Mouse (Mus musculus) gastrocnemius, adult 2 months (tissue): Measurements from ENCODE around the gene Map4. TPM values are rescaled to one million over a fixed set of nuclear protein-coding genes. Genes with fewer than 3 reads are reported as not detected.
"Not testable (repeated sequence)": the region's sequence is repeated elsewhere in the genome, so short reads cannot be mapped to it uniquely, and the experiment has no call there.

Experiments used
- DNase-seq: peaks from one replicate; pipeline ENCODE4 v3.0.0; 2022
- H3K27ac ChIP-seq: fragments of 200-600 bp; 2 replicates; pipeline ENCODE4 v1.8.1; 2022; ENCODE audit warnings: mild to moderate bottlenecking
- H3K4me3 ChIP-seq: fragments of 200-600 bp; 2 replicates; pipeline ENCODE4 v1.8.1; 2022; ENCODE audit warnings: mild to moderate bottlenecking, moderate library complexity
- CTCF ChIP-seq: fragments of 200-600 bp; IDR thresholded peaks from 2 replicates; pipeline ENCODE4 v1.8.1; 2022; ENCODE audit warnings: antibody characterized with exemption, mild to moderate bottlenecking, moderate library complexity
- intact Hi-C: fragments of 180-260 bp; cut with DNase I; formaldehyde crosslinking; loops from one replicate; pipeline ENCODE4 v1.15.1; 2025
- total RNA-seq, 2 experiments: library from RNA; stranded (reverse); gene quantifications; 2 replicates each; pipeline ENCODE4 v1.2.3; 2021

Gene Map4
- total RNA-seq, 2 experiments from 2014 or later, result 484 to 501 TPM

GRCm38 (mm10) chr9:109969181-109969580 is 37.9 kb downstream of the Map4 start:
- no peak for DNase-seq
- TF ChIP-seq CTCF, result no peak
- Histone ChIP-seq H3K4me3 (peak overlapping the region; percentile 58), H3K27ac (peak overlapping the region; percentile 86)
- intact Hi-C loops, result no loop called here

GRCm38 (mm10) chr9:109969792-109970336 is 38.6 kb downstream of the Map4 start:
- Histone ChIP-seq H3K4me3 (peak overlapping the region; percentile 58), H3K27ac (peak overlapping the region; percentile 86)
- peak; percentile 34 for DNase-seq
- intact Hi-C loops, result loop anchor here (5.0 kb wide), 1 partner anchor 33 kb away; no protein-coding TSS in a partner anchor
- no peak for TF ChIP-seq CTCF

- not testable (repeated sequence) for H3K4me3 ChIP-seq, DNase-seq
- peak overlapping the region; percentile 86 for H3K27ac ChIP-seq
- intact Hi-C loops, result loop anchor here (5.0 kb wide), 1 partner anchor 34 kb away; no protein-coding TSS in a partner anchor
These were observed 40.5 kb downstream of the Map4 start for GRCm38 (mm10) chr9:109971711-109972110.

- H3K4me3 ChIP-seq, intact Hi-C loops, DNase-seq, H3K27ac ChIP-seq: not testable (repeated sequence)
- TF ChIP-seq CTCF, result peak; percentile 5; the same call in 1 of the 2 replicates
These were observed 49.0 kb downstream of the Map4 start for GRCm38 (mm10) chr9:109980223-109980622.

- Histone ChIP-seq H3K4me3 (peak overlapping the region; percentile 47), H3K27ac (peak overlapping the region; percentile 72)
- intact Hi-C loops, result loop anchor here (1.0 to 5.0 kb wide), 3 partner anchors 47 to 88 kb away; no protein-coding TSS in a partner anchor
- peak; percentile 84 for DNase-seq
- peak; percentile 88 for TF ChIP-seq CTCF
These were observed 54.2 kb downstream of the Map4 start for GRCm38 (mm10) chr9:109985416-109985815.

GRCm38 (mm10) chr9:109989084-109989483 is 57.8 kb downstream of the Map4 start:
- DNase-seq, result peak; percentile 39
- intact Hi-C loops, result loop anchor here (5.0 kb wide), 2 partner anchors 43 to 92 kb away; no protein-coding TSS in a partner anchor
- no peak overlapping the region for H3K4me3 ChIP-seq
- H3K27ac ChIP-seq, result peak overlapping the region; percentile 9; the same call in 1 of the 2 replicates
- no peak for TF ChIP-seq CTCF

- intact Hi-C loops, result no loop called here
- Histone ChIP-seq H3K27ac (no peak overlapping the region), H3K4me3 (no peak overlapping the region)
- no peak for TF ChIP-seq CTCF
- no peak for DNase-seq
These were observed 66.2 kb downstream of the Map4 start for GRCm38 (mm10) chr9:109997441-109997840.

GRCm38 (mm10) chr9:110001946-110002345 is 70.7 kb downstream of the Map4 start:
- intact Hi-C loops, result no loop called here
- DNase-seq, result no peak
- H3K27ac ChIP-seq, result no peak overlapping the region
- TF ChIP-seq CTCF, result no peak
- no peak overlapping the region for H3K4me3 ChIP-seq

GRCm38 (mm10) chr9:110002413-110002812 is 71.2 kb downstream of the Map4 start:
- intact Hi-C loops, result no loop called here

GRCm38 (mm10) chr9:110019224-110019623 is 88.0 kb downstream of the Map4 start:
- H3K27ac ChIP-seq, result peak overlapping the region; percentile 56
- intact Hi-C loops, result no loop called here
- TF ChIP-seq CTCF, result no peak
- DNase-seq, result peak; percentile 32
- H3K4me3 ChIP-seq, result no peak overlapping the region

More at GRCm38 (mm10) chr9:110002413-110002812, 71.2 kb downstream of the Map4 start:
- Histone ChIP-seq H3K27ac (peak overlapping the region; percentile 16; the same call in 1 of the 2 replicates), H3K4me3 (no peak overlapping the region)
- DNase-seq, result no peak
- no peak for TF ChIP-seq CTCF

GRCm38 (mm10) chr9:110020405-110020804 is 89.1 kb downstream of the Map4 start:
- intact Hi-C loops, result no loop called here

GRCm38 (mm10) chr9:110021463-110021862 is 90.2 kb downstream of the Map4 start:
- TF ChIP-seq CTCF, result no peak
- Histone ChIP-seq H3K4me3 (no peak overlapping the region), H3K27ac (no peak overlapping the region)
- no peak for DNase-seq
- intact Hi-C loops, result no loop called here

More at GRCm38 (mm10) chr9:110020405-110020804, 89.1 kb downstream of the Map4 start:
- no peak for DNase-seq
- peak overlapping the region; percentile 46 for H3K27ac ChIP-seq
- H3K4me3 ChIP-seq, result no peak overlapping the region
- TF ChIP-seq CTCF, result no peak

- no peak for DNase-seq
- Histone ChIP-seq H3K4me3 (no peak overlapping the region), H3K27ac (no peak overlapping the region)
- intact Hi-C loops, result no loop called here
- no peak for TF ChIP-seq CTCF
These were observed 90.9 kb downstream of the Map4 start for GRCm38 (mm10) chr9:110022151-110022550.

- intact Hi-C loops, result no loop called here
- DNase-seq, result no peak
- Histone ChIP-seq H3K27ac (no peak overlapping the region; the same call in 1 of the 2 replicates), H3K4me3 (no peak overlapping the region)
- no peak for TF ChIP-seq CTCF
These were observed 103.8 kb downstream of the Map4 start for GRCm38 (mm10) chr9:110035091-110035490.
